Mouse (Mus musculus) cerebellum, adult 11 months (tissue): Measurements from ENCODE around the gene Rap1gap2.
A peak's percentile ranks its signal among the peaks of the same experiment; 100 is the strongest.
"Not testable (repeated sequence)": the region's sequence is repeated elsewhere in the genome, so short reads cannot be mapped to it uniquely, and the experiment has no call there.

Experiments used
- DNase-seq: peaks from one replicate; pipeline ENCODE4 v3.0.0; 2022

Gene Rap1gap2

GRCm38 (mm10) chr11:74619956-74620300 lies 9.2 kb upstream of the Rap1gap2 start:
- no peak for DNase-seq

- peak; percentile 65 for DNase-seq
Observed at GRCm38 (mm10) chr11:74619201-74619955, 8.7 kb upstream of the Rap1gap2 start, which contains the start of gene Ccdc92b. TSS of gene Ccdc92b (plus strand) at chr11:74619605.

- DNase-seq: no peak
Observed at GRCm38 (mm10) chr11:74615571-74615970, 4.9 kb upstream of the Rap1gap2 start.

GRCm38 (mm10) chr11:74613428-74613827 lies 2.7 kb upstream of the Rap1gap2 start:
- no peak for DNase-seq

- DNase-seq: no peak
Observed at GRCm38 (mm10) chr11:74611437-74611836, 722 bp upstream of the Rap1gap2 start.

- no peak for DNase-seq
Observed at GRCm38 (mm10) chr11:74610068-74610467, 647 bp downstream of the Rap1gap2 start.

- no peak for DNase-seq
Observed at GRCm38 (mm10) chr11:74602286-74602685, 8.4 kb downstream of the Rap1gap2 start.

- no peak for DNase-seq
Observed at GRCm38 (mm10) chr11:74597990-74598337, 12.8 kb downstream of the Rap1gap2 start.

GRCm38 (mm10) chr11:74597283-74597989 lies 13.3 kb downstream of the Rap1gap2 start:
- no peak for DNase-seq

GRCm38 (mm10) chr11:74592246-74592645 lies 18.5 kb downstream of the Rap1gap2 start:
- DNase-seq: no peak

- DNase-seq: no peak
Observed at GRCm38 (mm10) chr11:74590691-74591090, 20.0 kb downstream of the Rap1gap2 start.

GRCm38 (mm10) chr11:74590239-74590596 lies 20.5 kb downstream of the Rap1gap2 start:
- DNase-seq: no peak

GRCm38 (mm10) chr11:74589401-74590238 lies 21.1 kb downstream of the Rap1gap2 start:
- DNase-seq: peak; percentile 69

GRCm38 (mm10) chr11:74586401-74586800 lies 24.3 kb downstream of the Rap1gap2 start:
- DNase-seq: no peak

- DNase-seq: no peak
Observed at GRCm38 (mm10) chr11:74584946-74585723, 25.6 kb downstream of the Rap1gap2 start.

GRCm38 (mm10) chr11:74583824-74584349 lies 26.8 kb downstream of the Rap1gap2 start:
- DNase-seq: no peak

- peak; percentile 73 for DNase-seq
Observed at GRCm38 (mm10) chr11:74582464-74582863, 28.3 kb downstream of the Rap1gap2 start.

- not testable (repeated sequence) for DNase-seq
Observed at GRCm38 (mm10) chr11:74581333-74581732, 29.4 kb downstream of the Rap1gap2 start.

GRCm38 (mm10) chr11:74577068-74577467 lies 33.6 kb downstream of the Rap1gap2 start:
- no peak for DNase-seq

- DNase-seq: no peak
Observed at GRCm38 (mm10) chr11:74575940-74576339, 34.8 kb downstream of the Rap1gap2 start.

GRCm38 (mm10) chr11:74574768-74575434 lies 35.8 kb downstream of the Rap1gap2 start:
- no peak for DNase-seq
